Mouse (Mus musculus) effector memory CD4-positive, alpha-beta T cell, adult 7 months (primary cell): ENCODE results near the gene Poc5. TPM values are rescaled to one million over a fixed set of nuclear protein-coding genes. Genes with fewer than 3 reads are reported as not detected.

Source experiments
- polyA plus RNA-seq: library from polyadenylated mRNA; unstranded; fragments of 100-300 nt; shearing (Covaris generic); gene quantifications from one replicate; pipeline ENCODE4 v1.2.1, GENCODE M21; 2017

The Poc5 gene
- polyA plus RNA-seq, result 20.1 TPM

GRCm38 (mm10) chr13:96388042-96388888 lies at the start of gene Poc5:
TSS of gene Poc5 (plus strand) at chr13:96388294.

Other genes starting within 250 kb of the Poc5 start
- not detected for gene Ankdd1b, start 82.9 kb downstream of the Poc5 start, polyA plus RNA-seq
- gene Gm17622, start 102.4 kb downstream of the Poc5 start, polyA plus RNA-seq, result not detected
- gene Polk, start 154.3 kb downstream of the Poc5 start, polyA plus RNA-seq, result 10.4 TPM
- 36.2 TPM for gene Col4a3bp, start 154.3 kb downstream of the Poc5 start, polyA plus RNA-seq